Mouse (Mus musculus) C2C12 (cell line): ENCODE measurements around the gene Hist1h3i.
"Not testable (repeated sequence)": the region's sequence is repeated elsewhere in the genome, so short reads cannot be mapped to it uniquely, and the experiment has no call there.

ENCODE experiments used
- CTCF ChIP-seq: IDR thresholded peaks from one replicate; pipeline ENCODE4 v1.5.1; 2011; ENCODE audit not compliant: control insufficient read depth, insufficient read depth, insufficient read length
- FOSL1 ChIP-seq: IDR thresholded peaks from one replicate; pipeline ENCODE4 v1.8.0; 2011; ENCODE audit warnings: mild to moderate bottlenecking, low read length; ENCODE audit not compliant: poor library complexity, insufficient read depth, severe bottlenecking
- MYOG ChIP-seq: IDR thresholded peaks from one replicate; pipeline ENCODE4 v1.6.1; 2011; ENCODE audit not compliant: control insufficient read depth, insufficient read length; ENCODE audit errors: extremely low read depth

DNA sequence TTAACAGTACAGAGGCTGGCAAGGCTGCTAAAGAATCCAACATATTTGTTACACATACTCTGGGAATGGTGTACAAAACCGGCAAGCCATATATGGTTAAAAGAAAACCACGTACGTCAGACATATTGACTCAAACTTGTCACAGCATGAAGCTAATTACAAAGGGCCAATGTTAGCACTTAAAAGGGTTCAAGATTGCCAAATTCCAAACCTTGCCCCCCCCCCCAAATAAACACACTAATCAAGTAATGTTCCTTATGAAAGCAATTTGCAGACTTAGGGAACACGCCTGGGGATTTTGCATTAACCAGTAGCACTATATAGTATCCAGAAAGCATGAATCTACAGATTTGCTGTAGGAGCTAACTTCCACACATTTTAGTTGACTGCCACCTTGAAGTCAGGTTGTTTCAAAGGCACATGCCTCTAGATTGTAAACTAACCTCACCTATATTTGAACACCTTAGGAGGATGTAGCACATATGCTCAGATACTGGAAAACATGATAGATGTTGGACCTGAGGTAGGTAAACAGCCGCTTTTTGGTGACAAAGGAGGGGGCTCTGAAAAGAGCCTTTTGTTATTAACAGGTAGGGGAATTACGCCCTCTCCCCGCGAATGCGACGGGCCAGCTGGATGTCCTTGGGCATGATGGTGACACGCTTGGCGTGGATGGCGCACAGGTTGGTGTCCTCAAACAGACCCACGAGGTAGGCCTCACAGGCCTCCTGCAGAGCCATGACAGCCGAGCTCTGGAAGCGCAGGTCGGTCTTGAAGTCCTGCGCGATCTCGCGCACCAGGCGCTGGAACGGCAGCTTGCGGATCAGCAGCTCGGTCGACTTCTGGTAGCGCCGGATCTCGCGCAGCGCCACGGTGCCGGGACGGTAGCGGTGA is 562 bp downstream of the Hist1h3i start:
- TF ChIP-seq CTCF, MYOG, FOSL1: not testable (repeated sequence)
